Mouse (Mus musculus) neural tube, embryonic 13.5 days (tissue): ENCODE results near the gene Atf7. TPM values are rescaled to one million over a fixed set of nuclear protein-coding genes. Genes with fewer than 3 reads are reported as not detected.

Experiments
- ATAC-seq: fragments of 200-750 bp; cut with Nextera tagmentation; 2 replicates; pipeline ENCODE4 v1.8.0; 2017; ENCODE audit warnings: low read depth, mild to moderate bottlenecking, moderate TSS enrichment, moderate library complexity
- H3K27ac ChIP-seq: fragments of 300-500 bp; sonication (generic); replicated peaks from 2 replicates; pipeline ENCODE4 v1.5.1; 2015; ENCODE audit warnings: moderate library complexity, mild to moderate bottlenecking, inconsistent platforms
- H3K27me3 ChIP-seq: fragments of 300-500 bp; sonication (generic); 2 replicates; pipeline ENCODE4 v1.6.1; 2015; ENCODE audit warnings: mild to moderate bottlenecking, inconsistent platforms
- H3K36me3 ChIP-seq: fragments of 300-500 bp; sonication (generic); 2 replicates; pipeline ENCODE4 v1.6.1; 2015; ENCODE audit warnings: mild to moderate bottlenecking, inconsistent platforms
- H3K4me1 ChIP-seq: fragments of 300-500 bp; sonication (generic); replicated peaks from 2 replicates; pipeline ENCODE4 v1.6.1; 2015; ENCODE audit warnings: inconsistent platforms
- H3K4me2 ChIP-seq: fragments of 300-500 bp; sonication (generic); 2 replicates; pipeline ENCODE4 v1.6.1; 2015; ENCODE audit warnings: inconsistent platforms, mild to moderate bottlenecking, moderate library complexity
- H3K4me3 ChIP-seq: fragments of 300-500 bp; sonication (generic); 2 replicates; pipeline ENCODE4 v1.5.1; 2015; ENCODE audit warnings: mild to moderate bottlenecking, inconsistent platforms
- H3K9ac ChIP-seq: fragments of 300-500 bp; sonication (generic); 2 replicates; pipeline ENCODE4 v1.6.1; 2015; ENCODE audit warnings: moderate library complexity, mild to moderate bottlenecking, inconsistent platforms
- H3K9me3 ChIP-seq: fragments of 300-500 bp; sonication (generic); 2 replicates; pipeline ENCODE4 v1.6.1; 2016; ENCODE audit warnings: inconsistent platforms
- WGBS: fragments of 180-500 bp; shearing (Covaris S2); methylation state at CpG from one replicate; pipeline ENCODE4 v1.1.7; 2015; 5-methylcytosine and 5-hydroxymethylcytosine counted together
- polyA plus RNA-seq: library from polyadenylated mRNA; unstranded; fragments of >200 nt; fragmentation: Nextera tagmentation; extraction: Ambion mirVana; gene quantifications from 2 replicates; pipeline ENCODE4 v1.2.1, GENCODE M21; 2015

Atf7 gene
- polyA plus RNA-seq, 1 experiment from 2014 or later = 22.5 TPM

GRCm38 (mm10) chr15:102510590-102511284 lies 114.5 kb downstream of the Atf7 start:
- peak; percentile 95 for ATAC-seq
- Histone ChIP-seq H3K4me2 (peak overlapping the region; percentile 75), H3K27ac (peak overlapping the region; percentile 91), H3K9me3 (no peaks in the 10 kb centered on the region), H3K9ac (peak overlapping the region; percentile 77), H3K4me1 (peaks cover 68% of the 10 kb centered on the region), H3K27me3 (no peaks in the 10 kb centered on the region), H3K4me3 (peak overlapping the region; percentile 53), H3K36me3 (peaks cover 26% of the 10 kb centered on the region)
- 4% methylated on average over 33 of the region's 34 CpGs for WGBS

DNA sequence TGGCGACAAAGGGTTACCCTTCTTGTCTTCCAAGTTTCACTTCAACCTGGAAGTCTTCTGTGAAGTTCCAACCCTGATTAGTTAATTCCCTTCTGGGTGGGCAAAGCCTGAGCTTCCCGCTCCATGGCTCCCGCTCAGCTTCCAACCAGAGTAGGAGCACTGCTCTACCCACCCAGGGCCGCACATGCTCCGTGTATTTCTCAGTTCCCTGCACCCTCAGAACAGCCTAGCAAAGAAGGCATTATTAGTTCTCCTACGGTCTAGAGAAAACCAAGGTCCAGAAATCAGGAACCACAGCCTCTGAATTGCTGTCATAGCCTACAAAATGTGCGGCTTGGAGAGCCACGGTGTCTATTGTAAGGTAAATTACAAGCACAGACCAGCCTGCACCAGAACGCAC lies 115.2 kb downstream of the Atf7 start:
- WGBS = 7% methylated on average over 9 of the region's 9 CpGs
- H3K27me3 ChIP-seq = no peaks in the 10 kb centered on the region
- H3K36me3 ChIP-seq = peaks cover 32% of the 10 kb centered on the region
- H3K9ac ChIP-seq = peak overlapping the region; percentile 77
- H3K27ac ChIP-seq = peak overlapping the region; percentile 91
- peak overlapping the region; percentile 53 for H3K4me3 ChIP-seq
- H3K9me3 ChIP-seq = no peaks in the 10 kb centered on the region
- peak overlapping the region; percentile 75 for H3K4me2 ChIP-seq
- peak; percentile 78 for ATAC-seq
- H3K4me1 ChIP-seq = peaks cover 62% of the 10 kb centered on the region

DNA sequence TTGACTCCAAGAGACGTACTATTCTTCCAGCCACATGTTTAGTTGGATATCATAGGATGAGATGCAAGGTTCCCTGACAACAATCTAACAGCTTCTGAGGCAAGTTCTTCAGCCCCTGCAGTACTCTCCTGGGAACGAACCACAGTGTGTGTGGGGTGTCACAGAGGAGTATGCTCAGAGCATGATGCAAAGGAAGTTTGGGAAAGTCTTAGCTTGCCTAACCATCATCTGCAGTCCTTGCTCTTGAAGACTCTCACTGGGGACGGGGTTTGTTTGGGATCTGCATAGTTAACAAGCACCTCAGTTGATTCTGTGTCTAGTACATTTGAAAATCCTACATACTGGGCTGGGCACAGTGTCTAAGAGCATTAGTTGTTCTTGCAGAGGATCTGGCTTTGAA lies 116.9 kb downstream of the Atf7 start:
- H3K27me3 ChIP-seq = no peaks in the 10 kb centered on the region
- WGBS = 86% methylated on average over 3 of the region's 3 CpGs
- H3K9me3 ChIP-seq = no peaks in the 10 kb centered on the region
- peaks cover 50% of the 10 kb centered on the region for H3K36me3 ChIP-seq
- ATAC-seq = no peak
- peaks cover 44% of the 10 kb centered on the region for H3K4me1 ChIP-seq
- no peak overlapping the region for H3K27ac ChIP-seq
- no peak overlapping the region for H3K4me2 ChIP-seq
- H3K4me3 ChIP-seq = no peak overlapping the region
- no peak overlapping the region for H3K9ac ChIP-seq

DNA sequence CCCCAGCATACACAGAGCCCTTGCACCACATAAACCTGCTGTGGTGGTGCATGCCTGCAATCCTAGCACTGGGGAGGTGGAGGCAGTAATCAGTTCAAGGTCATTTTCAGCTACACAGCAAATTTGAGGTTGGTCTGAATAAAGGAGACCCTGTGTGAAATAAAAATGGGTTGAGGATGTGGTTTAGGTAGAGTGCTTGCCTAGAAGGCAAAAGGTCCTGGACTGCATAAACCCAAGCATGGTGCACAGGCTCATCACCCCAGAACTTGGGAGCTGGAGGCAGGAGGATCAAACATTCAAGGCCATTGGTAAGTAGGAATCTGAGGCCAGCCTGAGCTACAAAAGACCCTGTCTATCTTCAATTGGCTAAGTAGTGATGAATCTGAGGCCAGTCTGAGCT lies 117.7 kb downstream of the Atf7 start:
- no peak overlapping the region for H3K9ac ChIP-seq

DNA sequence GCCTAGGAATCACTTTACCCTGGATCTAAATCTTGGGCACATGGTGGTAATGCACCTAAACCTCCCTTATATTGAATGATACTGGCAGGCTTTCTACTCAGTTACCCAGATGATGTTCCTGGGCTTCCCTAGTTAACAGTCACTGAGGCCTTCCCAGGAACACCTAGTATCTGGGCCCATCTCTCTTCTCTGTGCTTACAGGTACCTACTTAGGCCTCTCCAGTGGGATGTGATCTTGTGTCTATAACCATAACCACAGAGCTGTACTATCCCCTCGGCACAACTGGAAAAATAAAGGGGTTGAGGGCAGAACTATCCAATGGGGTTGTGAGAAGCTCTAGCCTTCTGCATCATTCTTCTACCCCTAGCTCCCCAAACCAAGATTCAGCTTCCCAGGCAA lies 118.4 kb downstream of the Atf7 start:
- no peak for ATAC-seq

More for the DNA sequence above, 117.7 kb downstream of the Atf7 start:
- H3K27me3 ChIP-seq = no peaks in the 10 kb centered on the region
- no peaks in the 10 kb centered on the region for H3K9me3 ChIP-seq
- no peak for ATAC-seq
- no peak overlapping the region for H3K4me3 ChIP-seq
- H3K27ac ChIP-seq = no peak overlapping the region
- H3K36me3 ChIP-seq = peaks cover 58% of the 10 kb centered on the region
- H3K4me2 ChIP-seq = no peak overlapping the region
- peaks cover 37% of the 10 kb centered on the region for H3K4me1 ChIP-seq

DNA sequence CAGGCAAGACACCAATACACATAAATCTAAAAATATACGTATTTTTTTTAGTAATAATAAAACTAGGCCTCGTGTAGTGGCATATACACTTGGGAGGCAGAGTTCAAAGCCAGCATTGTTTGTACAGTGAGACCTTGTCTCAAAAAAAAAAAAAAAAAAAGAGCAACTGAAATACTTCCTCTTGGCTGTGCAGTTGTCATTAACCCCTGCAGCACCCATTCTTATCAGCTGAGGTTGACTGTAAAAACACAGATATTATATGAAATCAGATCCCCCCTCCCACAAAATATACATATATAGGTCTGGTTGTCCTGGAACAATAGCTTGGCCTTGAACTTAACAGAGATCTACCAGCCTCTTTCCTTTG lies 118.8 kb downstream of the Atf7 start:
- Histone ChIP-seq H3K4me2 (no peak overlapping the region), H3K27ac (no peak overlapping the region), H3K36me3 (peaks cover 69% of the 10 kb centered on the region), H3K9ac (no peak overlapping the region), H3K9me3 (no peaks in the 10 kb centered on the region), H3K27me3 (no peaks in the 10 kb centered on the region), H3K4me1 (peaks cover 25% of the 10 kb centered on the region), H3K4me3 (no peak overlapping the region)
- 53% methylated on average over 2 of the region's 2 CpGs for WGBS
- no peak for ATAC-seq

More for the DNA sequence above, 118.4 kb downstream of the Atf7 start:
- Histone ChIP-seq H3K4me2 (no peak overlapping the region), H3K27me3 (no peaks in the 10 kb centered on the region), H3K9me3 (no peaks in the 10 kb centered on the region), H3K27ac (no peak overlapping the region), H3K4me3 (no peak overlapping the region), H3K36me3 (peaks cover 65% of the 10 kb centered on the region), H3K9ac (no peak overlapping the region), H3K4me1 (peaks cover 30% of the 10 kb centered on the region)
- 93% methylated on average over 1 of the region's 1 CpGs for WGBS

DNA sequence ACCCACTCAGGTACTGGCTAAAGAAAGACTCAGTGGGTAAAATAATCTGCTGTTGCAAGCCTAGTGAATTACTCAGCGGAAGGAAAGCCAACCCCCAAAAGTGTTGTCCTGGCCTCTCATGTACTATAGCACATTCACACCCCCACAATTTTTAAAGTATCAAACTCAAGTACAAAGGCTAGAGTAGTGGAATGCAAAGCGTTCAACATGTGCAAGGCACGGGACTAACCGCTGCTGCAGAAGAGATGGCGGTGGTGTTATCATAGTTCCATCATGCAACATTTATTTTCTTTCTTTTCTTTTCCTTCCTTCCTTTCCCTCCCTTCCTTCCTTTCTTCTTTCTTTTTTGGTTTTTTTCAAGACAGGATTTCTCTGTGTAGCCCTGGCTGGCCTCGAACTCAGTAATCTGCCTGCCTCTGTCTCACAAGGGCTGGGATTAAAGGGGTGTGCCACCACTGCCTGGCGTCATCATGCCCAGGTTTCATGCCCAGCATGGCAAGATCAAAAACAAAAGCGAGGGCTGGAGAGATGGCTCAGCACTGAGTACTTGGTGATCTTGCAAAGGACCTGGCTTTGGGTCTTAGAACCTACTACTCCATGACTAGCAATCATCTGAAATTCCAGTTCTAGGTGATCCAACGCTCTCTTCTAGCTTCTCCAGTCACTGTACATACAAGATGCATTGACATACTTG lies 119.3 kb downstream of the Atf7 start:
- no peak overlapping the region; the same call in 1 of the 2 replicates for H3K27ac ChIP-seq
- no peak overlapping the region for H3K9ac ChIP-seq
- peaks cover 74% of the 10 kb centered on the region for H3K36me3 ChIP-seq
- no peaks in the 10 kb centered on the region for H3K9me3 ChIP-seq
- H3K4me2 ChIP-seq = no peak overlapping the region
- H3K27me3 ChIP-seq = no peaks in the 10 kb centered on the region
- peaks cover 20% of the 10 kb centered on the region for H3K4me1 ChIP-seq
- no peak for ATAC-seq
- no peak overlapping the region for H3K4me3 ChIP-seq
- 89% methylated on average over 9 of the region's 9 CpGs for WGBS

DNA sequence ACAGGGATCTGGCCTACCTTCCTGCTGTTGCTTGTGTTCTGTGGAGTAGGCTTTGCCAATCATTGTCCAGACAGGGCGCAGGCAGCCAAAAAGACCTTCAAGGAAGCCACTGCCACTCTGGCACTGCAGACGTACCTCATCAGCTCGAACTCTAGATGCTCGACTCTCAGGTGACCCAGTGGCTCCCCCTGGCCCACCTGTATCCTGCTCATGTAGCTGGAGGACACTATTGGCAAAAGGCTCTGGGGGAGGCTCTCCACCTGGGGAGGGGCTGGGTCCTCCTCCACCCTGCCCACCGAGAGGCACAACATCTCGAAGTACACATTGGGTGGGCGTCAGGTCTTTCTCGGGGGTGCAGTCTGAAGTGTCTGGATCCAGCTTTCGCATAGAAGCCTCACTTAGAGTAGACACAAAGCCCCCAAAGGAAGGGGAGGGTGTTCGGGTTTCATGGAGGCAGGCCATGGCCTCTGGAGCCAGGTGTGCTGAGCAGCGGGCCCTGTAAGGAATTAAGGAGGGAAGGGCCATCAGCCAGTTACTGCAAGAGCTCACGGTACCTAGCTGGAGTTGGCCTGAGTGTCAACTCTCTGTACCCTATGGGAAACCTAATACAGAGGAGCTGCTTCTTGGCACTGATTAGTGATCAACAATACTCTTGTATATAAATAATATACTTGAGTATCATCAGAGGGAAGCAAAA lies 120.0 kb downstream of the Atf7 start:
- Histone ChIP-seq H3K4me1 (peaks cover 17% of the 10 kb centered on the region), H3K27ac (no peak overlapping the region), H3K4me3 (no peak overlapping the region), H3K36me3 (peaks cover 81% of the 10 kb centered on the region), H3K9me3 (no peaks in the 10 kb centered on the region), H3K4me2 (no peak overlapping the region), H3K9ac (no peak overlapping the region), H3K27me3 (no peaks in the 10 kb centered on the region)
- 78% methylated on average over 12 of the region's 12 CpGs for WGBS
- no peak for ATAC-seq

DNA sequence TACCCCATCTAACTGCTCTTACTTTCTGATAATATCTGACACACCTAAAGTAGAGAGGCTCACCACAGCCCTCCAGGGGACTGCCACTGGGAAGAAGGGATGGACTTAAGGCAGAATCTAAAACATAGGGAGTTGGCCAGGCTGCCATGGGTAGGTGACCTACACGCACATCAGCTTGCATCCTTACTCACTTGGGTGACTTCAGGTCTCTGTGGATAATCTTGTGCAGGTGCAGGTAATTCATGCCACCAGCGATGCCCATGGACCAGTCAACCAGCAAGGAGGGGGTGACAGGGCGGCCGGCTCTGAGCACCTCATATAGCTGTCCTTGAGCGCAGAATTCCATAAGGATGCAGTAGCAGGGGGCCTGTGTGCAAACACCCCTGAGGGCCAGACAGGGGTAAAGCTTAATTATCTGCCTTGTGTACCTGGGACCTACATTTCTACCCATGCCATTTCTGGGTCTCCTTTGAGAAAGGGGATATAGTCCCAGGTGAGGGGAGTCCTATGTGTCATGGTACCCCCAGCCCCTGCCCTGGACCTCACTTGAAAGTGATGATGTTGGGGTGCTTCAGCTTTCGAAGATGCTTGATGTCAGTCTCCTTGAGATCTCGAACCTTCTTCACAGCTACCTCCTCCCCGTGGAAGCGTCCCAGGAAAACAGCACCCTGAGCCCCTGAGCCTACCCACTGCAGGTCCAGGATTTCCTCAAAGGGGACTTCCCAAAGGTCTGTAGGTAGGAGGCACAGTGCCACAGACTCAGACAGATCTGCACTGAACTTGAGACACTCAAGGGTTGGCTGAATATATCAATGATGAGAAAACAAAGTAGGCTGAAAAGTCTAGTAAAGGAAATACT lies 121.1 kb downstream of the Atf7 start:
- ATAC-seq = no peak
- H3K4me2 ChIP-seq = no peak overlapping the region
- 92% methylated on average over 9 of the region's 9 CpGs for WGBS
- no peak overlapping the region for H3K9ac ChIP-seq
- no peaks in the 10 kb centered on the region for H3K27me3 ChIP-seq
- H3K4me3 ChIP-seq = no peak overlapping the region
- no peak overlapping the region for H3K27ac ChIP-seq
- H3K36me3 ChIP-seq = peaks cover 91% of the 10 kb centered on the region
- no peaks in the 10 kb centered on the region for H3K9me3 ChIP-seq
- peaks cover 8% of the 10 kb centered on the region for H3K4me1 ChIP-seq

DNA sequence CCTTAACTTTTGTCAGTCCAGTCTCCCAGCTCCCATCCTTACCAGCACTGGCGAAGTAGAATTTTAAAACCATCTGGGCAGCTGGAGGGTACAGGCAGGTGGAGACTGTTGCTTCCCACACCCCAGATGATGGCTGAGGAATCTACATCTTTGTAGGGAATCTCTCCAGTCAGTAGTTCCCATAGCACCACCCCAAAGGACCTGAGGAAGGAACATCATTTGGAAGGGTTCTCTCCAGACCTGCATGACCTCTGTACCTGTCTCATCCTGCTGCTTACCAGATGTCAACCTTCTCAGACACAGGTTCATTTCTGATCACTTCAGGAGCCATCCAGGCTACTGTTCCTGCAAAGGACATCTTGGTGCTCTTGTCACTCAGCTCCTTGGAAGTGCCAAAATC lies 121.8 kb downstream of the Atf7 start, which contains the start of gene Gm10337:
Gene Gm10337, plus strand, starts transcription at position 276 of the 400 bp plus-strand sequence.
- Histone ChIP-seq H3K27ac (no peak within 1 kb of the TSS), H3K36me3 (peaks cover 89% of the 10 kb centered on the region), H3K4me3 (no peak within 1 kb of the TSS), H3K4me1 (0 out of 2 replicates have a peak, but pooled peaks cover under 1% of the 10 kb centered on the region), H3K4me2 (no peak within 1 kb of the TSS), H3K9ac (no peak within 1 kb of the TSS), H3K27me3 (no peaks in the 10 kb centered on the region), H3K9me3 (no peaks in the 10 kb centered on the region)
- 92% methylated on average over 1 of the region's 1 CpGs for WGBS
- ATAC-seq = no peak

DNA sequence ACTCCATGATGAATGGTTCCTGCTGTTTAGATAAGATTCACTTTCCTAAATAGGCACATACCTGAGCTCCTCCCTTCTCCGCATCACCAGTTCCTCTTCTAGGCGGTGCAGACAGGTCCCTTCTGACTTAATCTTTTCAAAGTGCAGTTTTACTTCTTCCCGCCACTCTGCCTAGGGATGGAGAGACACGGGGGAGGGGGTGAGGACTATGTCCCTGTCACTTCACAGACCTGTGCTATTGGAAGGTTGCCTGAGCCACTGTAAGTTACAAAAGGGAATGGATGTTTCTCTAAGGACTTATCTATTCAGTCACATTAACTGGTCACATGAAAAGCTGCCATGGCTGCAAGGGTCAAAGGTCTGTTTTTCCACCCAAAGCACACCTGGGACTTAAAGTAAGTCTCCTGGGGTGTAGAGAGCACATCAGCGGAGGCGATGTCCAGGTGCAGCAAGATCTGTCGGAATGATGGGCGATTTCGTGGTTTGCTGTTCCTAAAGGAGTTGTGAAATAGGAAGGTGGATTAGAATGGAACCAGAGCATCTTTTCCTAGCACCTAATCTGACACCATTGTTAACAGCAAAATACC lies 122.9 kb downstream of the Atf7 start:
- 81% methylated on average over 9 of the region's 9 CpGs for WGBS
- Histone ChIP-seq H3K36me3 (peaks cover 90% of the 10 kb centered on the region), H3K9ac (no peak overlapping the region), H3K4me2 (no peak overlapping the region), H3K9me3 (no peaks in the 10 kb centered on the region), H3K27ac (no peak overlapping the region), H3K27me3 (no peaks in the 10 kb centered on the region), H3K4me3 (no peak overlapping the region), H3K4me1 (no peaks in the 10 kb centered on the region)
- no peak for ATAC-seq
